Mouse (Mus musculus) kidney, adult 2 months (tissue): ENCODE results near the gene Kmt2b.

ENCODE experiments used
- CTCF ChIP-seq: fragments of 200-500 bp; conservative IDR thresholded peaks from 2 replicates; pipeline ENCODE4 v1.5.1; 2011; ENCODE audit warnings: low read depth, mild to moderate bottlenecking, control low read depth, low read length, moderate library complexity, mixed read lengths; ENCODE audit not compliant: insufficient read depth, insufficient read length
- POLR2A ChIP-seq: fragments of 200-500 bp; IDR thresholded peaks from one replicate; pipeline ENCODE4 v1.6.1; 2011; ENCODE audit warnings: low read depth, low read length, control low read depth

DNA sequence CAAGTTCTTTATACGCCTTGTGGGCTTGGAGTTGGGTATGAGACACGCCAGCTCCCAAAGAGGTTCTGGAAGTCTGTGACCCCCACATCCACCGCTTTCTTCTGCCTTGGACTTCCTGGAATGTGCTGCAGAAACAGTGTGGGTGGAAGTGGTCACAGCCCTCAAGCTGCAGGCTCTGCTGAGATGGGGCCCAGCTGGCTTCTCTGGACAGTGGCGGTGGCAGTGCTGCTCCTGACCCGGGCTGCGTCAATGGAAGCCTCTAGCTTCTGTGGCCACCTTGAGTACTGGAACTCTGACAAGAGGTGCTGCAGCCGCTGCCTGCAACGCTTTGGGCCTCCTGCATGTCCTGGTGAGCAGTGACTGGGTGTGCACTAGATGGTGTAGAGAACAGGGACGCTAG is 22.5 kb downstream of the Kmt2b start:
- TF ChIP-seq CTCF: no peak
- TF ChIP-seq POLR2A: no peak
